Mouse (Mus musculus) cerebellum, adult 2 months (tissue): Measurements from ENCODE around the gene Arpc4.

Experiments used
- CTCF ChIP-seq: fragments of 200-500 bp; IDR thresholded peaks from 2 replicates; pipeline ENCODE4 v1.5.1; 2011; ENCODE audit warnings: low read depth, mild to moderate bottlenecking, control low read depth, low read length, moderate library complexity, borderline replicate concordance; ENCODE audit not compliant: insufficient read depth
- POLR2A ChIP-seq: fragments of 200-500 bp; IDR thresholded peaks from 2 replicates; pipeline ENCODE4 v1.6.1; 2011; ENCODE audit warnings: low read length, control low read depth, borderline replicate concordance; ENCODE audit not compliant: insufficient read depth

GRCm38 (mm10) chr6:113393951-113394350 is 16.0 kb downstream of the Arpc4 start:
- TF ChIP-seq CTCF (no peak), POLR2A (no peak)
